Mouse (Mus musculus) testis, adult 2 months (tissue): ENCODE results near the gene Armh2.

Experiments used
- CTCF ChIP-seq: fragments of 200-500 bp; IDR thresholded peaks from 2 replicates; pipeline ENCODE4 v1.5.1; 2012; ENCODE audit warnings: low read depth, mild to moderate bottlenecking, inconsistent platforms, low read length, moderate library complexity; ENCODE audit not compliant: control insufficient read depth, insufficient read depth, insufficient replicate concordance
- POLR2A ChIP-seq: fragments of 200-500 bp; IDR thresholded peaks from 2 replicates; pipeline ENCODE4 v1.6.1; 2012; ENCODE audit warnings: low read depth, mild to moderate bottlenecking, inconsistent platforms, low read length, moderate library complexity; ENCODE audit not compliant: control insufficient read depth

DNA sequence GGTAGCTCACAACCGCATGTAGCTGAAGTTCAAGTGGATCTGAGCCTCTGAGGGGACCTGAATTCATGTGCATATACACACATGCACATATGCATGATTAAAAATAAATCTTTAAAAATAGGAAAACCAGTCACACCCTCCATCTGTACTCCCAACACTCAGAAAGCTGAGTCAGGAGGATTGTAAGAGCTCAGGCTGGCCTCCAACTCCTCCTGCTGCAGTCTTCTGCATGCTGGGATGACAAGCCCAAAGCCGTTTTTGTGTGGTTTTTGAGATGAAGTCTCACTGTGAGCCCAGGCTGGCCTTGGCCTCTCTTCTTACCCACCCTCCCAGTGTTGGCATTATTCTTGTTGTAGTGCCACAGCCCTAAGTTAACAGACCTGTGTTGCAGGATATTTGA, 37.0 kb downstream of the Armh2 start:
- TF ChIP-seq POLR2A, result no peak
- no peak for TF ChIP-seq CTCF
